Mouse (Mus musculus) midbrain, embryonic 16.5 days (tissue): ENCODE measurements around the gene Fis1. TPM values are rescaled to one million over a fixed set of nuclear protein-coding genes. Genes with fewer than 3 reads are reported as not detected.

Source experiments
- ATAC-seq: fragments of 200-750 bp; cut with Nextera tagmentation; 2 replicates; pipeline ENCODE4 v1.8.0; 2017; ENCODE audit warnings: moderate TSS enrichment
- H3K27ac ChIP-seq: fragments of 300-500 bp; sonication (generic); 2 replicates; pipeline ENCODE4 v1.5.1; 2014; ENCODE audit warnings: mild to moderate bottlenecking, low read length, mixed read lengths
- H3K27me3 ChIP-seq: fragments of 300-500 bp; sonication (generic); 2 replicates; pipeline ENCODE4 v1.6.1; 2014; ENCODE audit warnings: low read depth, low read length, mixed read lengths; ENCODE audit not compliant: control insufficient read depth, insufficient read depth
- H3K36me3 ChIP-seq: fragments of 300-500 bp; sonication (generic); 2 replicates; pipeline ENCODE4 v1.6.1; 2014; ENCODE audit warnings: mild to moderate bottlenecking, low read length, moderate library complexity, mixed read lengths; ENCODE audit not compliant: control insufficient read depth, insufficient read depth
- H3K4me1 ChIP-seq: fragments of 300-500 bp; sonication (generic); 2 replicates; pipeline ENCODE4 v1.6.1; 2014; ENCODE audit warnings: mild to moderate bottlenecking, low read length, mixed read lengths; ENCODE audit not compliant: control insufficient read depth, insufficient read depth
- H3K4me2 ChIP-seq: fragments of 300-500 bp; sonication (generic); 2 replicates; pipeline ENCODE4 v1.6.1; 2014; ENCODE audit warnings: mild to moderate bottlenecking, low read length, mixed read lengths
- H3K4me3 ChIP-seq: fragments of 300-500 bp; sonication (generic); 2 replicates; pipeline ENCODE4 v1.5.1; 2014; ENCODE audit warnings: low read depth, mild to moderate bottlenecking, low read length, moderate library complexity, mixed read lengths
- H3K9ac ChIP-seq: fragments of 300-500 bp; sonication (generic); 2 replicates; pipeline ENCODE4 v1.6.1; 2014; ENCODE audit warnings: low read depth, low read length, mixed read lengths
- H3K9me3 ChIP-seq: fragments of 300-500 bp; sonication (generic); replicated peaks from 2 replicates; pipeline ENCODE4 v1.6.1; 2014; ENCODE audit warnings: mild to moderate bottlenecking, low read length, mixed read lengths; ENCODE audit not compliant: control insufficient read depth, poor library complexity, severe bottlenecking
- WGBS: fragments of 180-500 bp; shearing (Covaris S2); extraction: QIAGEN DNeasy Blood & Tissue Kit; methylation state at CpG from one replicate; pipeline ENCODE4 v1.1.7; 2014; 5-methylcytosine and 5-hydroxymethylcytosine counted together
- polyA plus RNA-seq: library from polyadenylated mRNA; unstranded; fragments of >200 nt; fragmentation: Nextera tagmentation; extraction: Ambion mirVana; gene quantifications from 2 replicates; pipeline ENCODE4 v1.2.1, GENCODE M21; 2015

The Fis1 gene
- polyA plus RNA-seq, 1 experiment from 2014 or later = 346 TPM

DNA sequence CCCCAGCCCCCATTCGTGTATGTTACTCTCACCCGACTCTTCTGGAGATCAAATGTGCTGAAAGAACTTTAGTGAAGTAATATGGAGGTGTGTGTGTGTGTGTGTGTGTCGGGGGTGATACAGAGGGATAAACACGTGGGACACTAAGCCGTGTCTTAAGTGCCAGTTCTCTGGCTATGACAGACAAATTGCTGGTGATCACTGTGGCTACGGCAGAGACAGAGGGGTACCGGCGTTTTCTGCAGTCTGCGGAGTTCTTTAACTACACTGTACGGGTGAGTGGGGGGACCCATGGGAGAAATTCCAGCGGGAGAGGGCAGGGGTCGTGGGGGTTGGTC is 34.8 kb downstream of the Fis1 start, which contains the start of gene Znhit1:
Gene Znhit1, minus strand, starts transcription at position 88 of the 338 bp plus-strand sequence.
- Histone ChIP-seq H3K4me2 (peak within 1 kb of the TSS; percentile 63), H3K36me3 (peaks cover 33% of the 10 kb centered on the region), H3K9ac (peak within 1 kb of the TSS; percentile 97), H3K4me1 (peaks cover 14% of the 10 kb centered on the region), H3K9me3 (no peaks in the 10 kb centered on the region), H3K27ac (peak within 1 kb of the TSS; percentile 95), H3K4me3 (peak within 1 kb of the TSS; percentile 59), H3K27me3 (no peaks in the 10 kb centered on the region)
- ATAC-seq = peak; percentile 4; the same call in 1 of the 2 replicates
- WGBS = 4% methylated on average over 12 of the region's 12 CpGs

DNA sequence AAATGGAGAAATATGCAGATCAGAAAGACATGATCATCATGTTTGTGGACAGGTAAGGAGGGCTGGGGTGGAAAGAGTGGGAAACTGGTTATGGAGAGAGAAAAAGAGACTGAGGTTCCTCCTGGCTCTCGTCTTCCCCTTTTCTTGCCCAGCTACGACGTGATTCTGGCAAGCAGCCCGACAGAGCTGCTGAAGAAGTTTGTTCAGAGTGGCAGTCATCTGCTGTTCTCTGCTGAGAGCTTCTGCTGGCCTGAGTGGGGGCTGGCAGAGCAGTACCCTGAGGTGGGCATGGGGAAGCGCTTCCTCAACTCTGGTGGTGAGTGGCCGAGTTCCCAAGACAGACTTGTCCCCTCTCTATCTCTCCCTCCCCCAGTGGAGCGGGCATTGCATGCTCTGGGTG is 35.3 kb downstream of the Fis1 start:
- Histone ChIP-seq H3K4me1 (peaks cover 14% of the 10 kb centered on the region), H3K9ac (peak overlapping the region; percentile 97), H3K4me3 (peak overlapping the region; percentile 59), H3K36me3 (peaks cover 38% of the 10 kb centered on the region), H3K27me3 (no peaks in the 10 kb centered on the region), H3K4me2 (peak overlapping the region; percentile 63), H3K27ac (no peak overlapping the region), H3K9me3 (no peaks in the 10 kb centered on the region)
- ATAC-seq = no peak
- WGBS = 75% methylated on average over 5 of the region's 7 CpGs

GRCm38 (mm10) chr5:136989801-136990200 is 36.7 kb downstream of the Fis1 start:
- no peak overlapping the region for H3K4me3 ChIP-seq
- no peak for ATAC-seq
- H3K36me3 ChIP-seq = peaks cover 49% of the 10 kb centered on the region
- no peak overlapping the region for H3K4me2 ChIP-seq
- no peaks in the 10 kb centered on the region for H3K9me3 ChIP-seq
- 100% methylated on average over 6 of the region's 6 CpGs for WGBS
- H3K27ac ChIP-seq = no peak overlapping the region
- H3K4me1 ChIP-seq = peaks cover 14% of the 10 kb centered on the region
- no peaks in the 10 kb centered on the region for H3K27me3 ChIP-seq
- no peak overlapping the region for H3K9ac ChIP-seq

- 74% methylated on average over 4 of the region's 5 CpGs for whole genome bisulfite sequencing
- H3K9ac ChIP-seq = no peak overlapping the region
These were observed 46.4 kb downstream of the Fis1 start for GRCm38 (mm10) chr5:136999449-136999848.

DNA sequence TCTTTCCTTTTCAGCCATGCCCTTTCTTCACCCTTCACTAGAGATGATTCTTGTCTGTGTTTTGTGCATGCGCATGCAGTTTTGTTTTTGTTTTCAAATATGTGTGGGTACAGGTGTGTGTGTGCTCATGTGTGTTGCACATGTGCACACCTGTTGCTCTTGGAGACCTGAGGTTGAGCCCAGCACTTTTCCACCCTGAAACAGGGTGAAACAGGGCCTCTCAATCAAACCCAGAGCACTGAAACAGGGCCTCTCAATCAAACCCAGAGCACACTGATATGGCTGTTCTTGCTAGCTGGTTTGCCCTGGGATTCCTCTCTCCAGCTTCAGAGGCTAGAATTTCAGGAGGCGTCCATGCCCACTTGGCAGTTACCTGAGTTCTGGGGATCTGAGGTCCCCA is 47.5 kb downstream of the Fis1 start:
- peaks cover 5% of the 10 kb centered on the region; the same call in 1 of the 2 replicates for H3K36me3 ChIP-seq
- no peaks in the 10 kb centered on the region for H3K9me3 ChIP-seq
- WGBS = 87% methylated on average over 2 of the region's 2 CpGs
- H3K4me3 ChIP-seq = no peak overlapping the region
- H3K4me2 ChIP-seq = no peak overlapping the region
- H3K27me3 ChIP-seq = no peaks in the 10 kb centered on the region
- H3K4me1 ChIP-seq = no peaks in the 10 kb centered on the region
- ATAC-seq = no peak
- no peak overlapping the region for H3K27ac ChIP-seq
- H3K9ac ChIP-seq = no peak overlapping the region

More at GRCm38 (mm10) chr5:136999449-136999848, 46.4 kb downstream of the Fis1 start:
- Histone ChIP-seq H3K4me3 (no peak overlapping the region), H3K36me3 (peaks cover 16% of the 10 kb centered on the region), H3K27ac (no peak overlapping the region), H3K9me3 (no peaks in the 10 kb centered on the region), H3K4me2 (no peak overlapping the region), H3K4me1 (no peaks in the 10 kb centered on the region), H3K27me3 (no peaks in the 10 kb centered on the region)
- no peak for ATAC-seq

GRCm38 (mm10) chr5:137007276-137007675 is 54.2 kb downstream of the Fis1 start:
- H3K27ac ChIP-seq = no peak overlapping the region
- H3K4me1 ChIP-seq = no peaks in the 10 kb centered on the region
- 65% methylated on average over 8 of the region's 8 CpGs for WGBS
- ATAC-seq = no peak
- no peaks in the 10 kb centered on the region for H3K27me3 ChIP-seq
- H3K4me3 ChIP-seq = no peak overlapping the region
- no peak overlapping the region for H3K4me2 ChIP-seq
- no peak overlapping the region for H3K9ac ChIP-seq
- H3K9me3 ChIP-seq = no peaks in the 10 kb centered on the region
- no peaks in the 10 kb centered on the region for H3K36me3 ChIP-seq

- H3K9ac ChIP-seq = no peak overlapping the region
- no peak overlapping the region for H3K4me3 ChIP-seq
- 28% methylated on average over 3 of the region's 3 CpGs for WGBS
- H3K27ac ChIP-seq = no peak overlapping the region
- no peaks in the 10 kb centered on the region for H3K4me1 ChIP-seq
- H3K4me2 ChIP-seq = no peak overlapping the region
- no peaks in the 10 kb centered on the region for H3K27me3 ChIP-seq
- no peaks in the 10 kb centered on the region for H3K9me3 ChIP-seq
- ATAC-seq = no peak
- H3K36me3 ChIP-seq = no peaks in the 10 kb centered on the region
These were observed 56.9 kb downstream of the Fis1 start for GRCm38 (mm10) chr5:137009988-137010387.

DNA sequence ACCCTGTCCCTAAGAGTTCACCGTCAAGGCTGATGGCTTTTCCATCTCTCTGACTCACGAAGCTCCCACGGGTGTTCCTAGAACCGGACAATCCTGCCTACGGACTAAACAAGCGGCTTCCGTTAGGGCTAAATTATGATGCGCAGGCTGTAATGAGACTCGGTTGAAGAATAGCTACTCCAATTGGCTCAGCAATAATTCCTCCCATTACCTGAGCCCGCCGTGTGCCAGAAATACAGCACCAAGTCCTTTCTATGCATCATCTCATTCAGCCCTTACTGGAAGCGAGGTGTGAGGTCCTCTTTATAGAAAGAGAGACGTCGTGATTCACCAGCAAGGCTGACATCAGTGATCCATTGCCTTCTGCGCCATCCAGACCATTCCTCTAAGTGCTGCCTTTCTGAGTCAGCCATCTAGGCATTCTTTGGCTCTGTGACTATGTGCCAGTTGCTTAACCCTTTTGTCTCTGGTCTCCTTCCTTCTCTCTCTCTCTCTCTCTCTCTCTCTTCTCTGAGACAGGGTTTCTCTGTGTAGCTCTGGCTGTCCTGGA is 59.4 kb downstream of the Fis1 start:
- Histone ChIP-seq H3K9ac (no peak overlapping the region), H3K4me1 (no peaks in the 10 kb centered on the region), H3K27ac (no peak overlapping the region), H3K9me3 (no peaks in the 10 kb centered on the region), H3K27me3 (no peaks in the 10 kb centered on the region), H3K4me2 (no peak overlapping the region), H3K4me3 (no peak overlapping the region), H3K36me3 (no peaks in the 10 kb centered on the region)
- no peak for ATAC-seq
- 81% methylated on average over 15 of the region's 15 CpGs for WGBS
